Mouse (Mus musculus) midbrain, embryonic 14.5 days (tissue): ENCODE data around the gene Pnpla7. TPM values are rescaled to one million over a fixed set of nuclear protein-coding genes. Genes with fewer than 3 reads are reported as not detected.

Source experiments
- ATAC-seq: fragments of 200-750 bp; cut with Nextera tagmentation; 2 replicates; pipeline ENCODE4 v1.8.0; 2017; ENCODE audit warnings: moderate number of reproducible peaks, moderate library complexity; ENCODE audit not compliant: low FRiP score, low TSS enrichment
- DNase-seq: peaks from one replicate; pipeline ENCODE4 v3.0.0-alpha.2; 2015
- H3K27ac ChIP-seq: fragments of 300-500 bp; sonication (generic); replicated peaks from 2 replicates; pipeline ENCODE4 v1.5.1; 2014; ENCODE audit warnings: mild to moderate bottlenecking, low read depth, low read length, moderate library complexity
- H3K27me3 ChIP-seq: fragments of 300-500 bp; sonication (generic); 2 replicates; pipeline ENCODE4 v1.6.1; 2014; ENCODE audit warnings: low read length, control low read depth, mixed read lengths; ENCODE audit not compliant: control insufficient read depth, insufficient read depth
- H3K36me3 ChIP-seq: fragments of 300-500 bp; sonication (generic); 2 replicates; pipeline ENCODE4 v1.6.1; 2014; ENCODE audit warnings: low read length, control low read depth; ENCODE audit not compliant: control insufficient read depth, insufficient read depth
- H3K4me1 ChIP-seq: fragments of 300-500 bp; sonication (generic); 2 replicates; pipeline ENCODE4 v1.6.1; 2014; ENCODE audit warnings: mild to moderate bottlenecking, antibody characterized with exemption, low read length, control low read depth; ENCODE audit not compliant: control insufficient read depth, insufficient read depth
- H3K4me2 ChIP-seq: fragments of 300-500 bp; sonication (generic); 2 replicates; pipeline ENCODE4 v1.6.1; 2014; ENCODE audit warnings: mild to moderate bottlenecking, low read length, moderate library complexity
- H3K4me3 ChIP-seq: fragments of 300-500 bp; sonication (generic); replicated peaks from 2 replicates; pipeline ENCODE4 v1.5.1; 2014; ENCODE audit warnings: low read depth, low read length
- H3K9ac ChIP-seq: fragments of 300-500 bp; sonication (generic); replicated peaks from 2 replicates; pipeline ENCODE4 v1.6.1; 2014; ENCODE audit warnings: mild to moderate bottlenecking, low read length, moderate library complexity
- H3K9me3 ChIP-seq: fragments of 300-500 bp; sonication (generic); 2 replicates; pipeline ENCODE4 v1.6.1; 2016; ENCODE audit warnings: low read length, control low read depth, mixed read lengths; ENCODE audit not compliant: control insufficient read depth
- WGBS: fragments of 180-500 bp; shearing (Covaris S2); extraction: QIAGEN DNeasy Blood & Tissue Kit; methylation state at CpG from one replicate; pipeline ENCODE4 v1.1.7; 2014; 5-methylcytosine and 5-hydroxymethylcytosine counted together
- polyA plus RNA-seq: library from polyadenylated mRNA; unstranded; fragments of >200 nt; fragmentation: Nextera tagmentation; extraction: Ambion mirVana; gene quantifications from 2 replicates; pipeline ENCODE4 v1.2.1, GENCODE M21; 2014

Pnpla7 gene
- polyA plus RNA-seq: 2.3 and 4.4 TPM in 2 replicates

DNA sequence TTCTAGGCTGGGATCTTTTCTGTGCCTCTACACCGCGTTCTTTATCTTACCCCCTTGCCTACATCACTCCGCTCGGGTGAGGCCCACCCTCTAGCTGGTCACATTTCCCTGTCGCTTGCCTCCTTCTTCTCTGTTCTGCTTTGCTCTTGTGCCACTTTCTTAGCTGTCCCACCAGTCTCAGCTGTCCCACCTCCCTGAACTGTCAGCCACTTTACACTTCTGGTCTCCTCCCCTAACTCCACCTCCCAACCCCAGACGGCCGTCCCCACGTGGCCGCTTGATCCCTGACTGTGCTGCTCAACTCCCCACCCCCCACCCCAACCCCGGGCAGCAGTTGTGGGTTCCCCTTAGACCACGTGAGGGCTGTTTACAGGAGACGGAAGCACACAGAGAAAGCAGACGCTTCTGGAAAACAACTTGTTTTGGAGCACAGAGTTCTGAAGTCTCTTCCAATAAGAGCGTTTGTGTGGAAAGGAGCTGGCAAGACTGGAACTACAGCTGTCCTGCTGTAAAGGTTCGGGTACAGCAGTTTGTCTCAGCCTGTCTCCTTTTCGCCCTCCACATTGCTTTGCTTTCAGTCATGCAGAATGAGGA, at the start of gene Pnpla7:
TSS of gene Pnpla7 (plus strand) at position 330 of the 594 bp plus-strand sequence.
- peak within 1 kb of the TSS; percentile 63 for H3K4me3 ChIP-seq
- 1% methylated on average over 16 of the region's 16 CpGs for WGBS
- DNase-seq: peak; percentile 62
- H3K4me1 ChIP-seq: peaks cover 20% of the 10 kb centered on the region
- peak; percentile 28 for ATAC-seq
- H3K9me3 ChIP-seq: no peaks in the 10 kb centered on the region
- H3K27me3 ChIP-seq: no peaks in the 10 kb centered on the region
- H3K36me3 ChIP-seq: peaks cover 26% of the 10 kb centered on the region
- peak within 1 kb of the TSS; percentile 84 for H3K9ac ChIP-seq
- peak within 1 kb of the TSS; percentile 88 for H3K27ac ChIP-seq
- peak within 1 kb of the TSS; percentile 64 for H3K4me2 ChIP-seq

DNA sequence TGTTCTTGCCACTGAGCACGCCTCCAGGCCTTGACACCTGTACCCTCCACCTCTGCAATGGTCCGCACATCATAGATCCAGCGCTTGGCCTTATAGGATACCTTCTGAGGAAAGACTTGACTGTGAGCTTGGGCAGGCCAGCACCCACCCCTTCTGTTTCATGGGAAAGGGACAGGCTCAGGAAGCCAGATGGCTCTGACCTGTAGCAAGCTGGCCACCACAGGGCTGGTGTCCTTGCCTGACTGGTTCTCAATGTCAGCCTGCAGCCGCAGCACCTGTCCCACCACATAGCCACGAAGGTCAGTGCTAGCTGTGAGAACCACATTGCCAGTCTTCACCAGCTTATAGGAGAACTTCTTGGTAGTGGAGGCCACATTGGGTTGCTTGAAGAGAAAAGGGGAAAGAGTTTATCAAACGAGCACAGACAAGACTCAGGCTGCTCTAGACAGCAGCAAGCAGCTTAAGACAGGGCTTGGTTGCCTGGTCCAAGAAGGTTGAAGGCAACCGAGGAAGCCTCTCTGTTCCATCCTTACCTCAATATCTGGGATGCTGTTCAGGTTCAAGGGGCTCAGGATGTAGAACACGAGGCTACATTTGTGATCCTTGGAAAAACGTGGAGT, 49.4 kb upstream of the Pnpla7 start:
- DNase-seq: no peak
- Histone ChIP-seq H3K4me3 (no peak overlapping the region), H3K9me3 (no peaks in the 10 kb centered on the region), H3K4me1 (no peaks in the 10 kb centered on the region), H3K36me3 (0 out of 2 replicates have a peak, but pooled peaks cover 3% of the 10 kb centered on the region), H3K27me3 (no peaks in the 10 kb centered on the region), H3K9ac (no peak overlapping the region), H3K4me2 (no peak overlapping the region), H3K27ac (no peak overlapping the region)
- no peak for ATAC-seq
- WGBS: 87% methylated on average over 9 of the region's 9 CpGs

- no peak overlapping the region for H3K27ac ChIP-seq
- 76% methylated on average over 7 of the region's 7 CpGs for WGBS
- no peak overlapping the region for H3K4me3 ChIP-seq
- no peaks in the 10 kb centered on the region for H3K4me1 ChIP-seq
- no peaks in the 10 kb centered on the region for H3K9me3 ChIP-seq
- ATAC-seq (no peak), DNase-seq (no peak)
- H3K27me3 ChIP-seq: no peaks in the 10 kb centered on the region
- no peak overlapping the region for H3K9ac ChIP-seq
- 0 out of 2 replicates have a peak, but pooled peaks cover 3% of the 10 kb centered on the region for H3K36me3 ChIP-seq
- H3K4me2 ChIP-seq: no peak overlapping the region
These were observed 48.9 kb upstream of the Pnpla7 start for GRCm38 (mm10) chr2:24926965-24927358.

GRCm38 (mm10) chr2:24927810-24928479, 47.9 kb upstream of the Pnpla7 start:
- no peak overlapping the region for H3K9ac ChIP-seq
- DNase-seq: no peak
- 0 out of 2 replicates have a peak, but pooled peaks cover 3% of the 10 kb centered on the region for H3K36me3 ChIP-seq
- H3K9me3 ChIP-seq: no peaks in the 10 kb centered on the region
- no peak overlapping the region for H3K27ac ChIP-seq
- no peaks in the 10 kb centered on the region for H3K4me1 ChIP-seq
- no peaks in the 10 kb centered on the region for H3K27me3 ChIP-seq
- no peak overlapping the region for H3K4me2 ChIP-seq
- no peak overlapping the region for H3K4me3 ChIP-seq
- 79% methylated on average over 4 of the region's 4 CpGs for WGBS
- no peak for ATAC-seq

GRCm38 (mm10) chr2:24929119-24929518, 46.7 kb upstream of the Pnpla7 start:
- Histone ChIP-seq H3K36me3 (0 out of 2 replicates have a peak, but pooled peaks cover 3% of the 10 kb centered on the region), H3K9ac (no peak overlapping the region), H3K4me2 (no peak overlapping the region), H3K4me1 (peaks cover 6% of the 10 kb centered on the region), H3K4me3 (no peak overlapping the region), H3K9me3 (no peaks in the 10 kb centered on the region), H3K27ac (no peak overlapping the region), H3K27me3 (0 out of 2 replicates have a peak, but pooled peaks cover 1% of the 10 kb centered on the region)
- 58% methylated on average over 2 of the region's 2 CpGs for WGBS
- no peak for ATAC-seq
- no peak for DNase-seq

GRCm38 (mm10) chr2:24929593-24929992, 46.2 kb upstream of the Pnpla7 start:
- Histone ChIP-seq H3K27ac (no peak overlapping the region), H3K4me2 (no peak overlapping the region), H3K9ac (no peak overlapping the region), H3K4me3 (no peak overlapping the region), H3K9me3 (no peaks in the 10 kb centered on the region), H3K4me1 (peaks cover 11% of the 10 kb centered on the region), H3K36me3 (0 out of 2 replicates have a peak, but pooled peaks cover 3% of the 10 kb centered on the region), H3K27me3 (0 out of 2 replicates have a peak, but pooled peaks cover 3% of the 10 kb centered on the region)
- ATAC-seq (no peak), DNase-seq (no peak)
- whole genome bisulfite sequencing: 87% methylated on average over 5 of the region's 5 CpGs

DNA sequence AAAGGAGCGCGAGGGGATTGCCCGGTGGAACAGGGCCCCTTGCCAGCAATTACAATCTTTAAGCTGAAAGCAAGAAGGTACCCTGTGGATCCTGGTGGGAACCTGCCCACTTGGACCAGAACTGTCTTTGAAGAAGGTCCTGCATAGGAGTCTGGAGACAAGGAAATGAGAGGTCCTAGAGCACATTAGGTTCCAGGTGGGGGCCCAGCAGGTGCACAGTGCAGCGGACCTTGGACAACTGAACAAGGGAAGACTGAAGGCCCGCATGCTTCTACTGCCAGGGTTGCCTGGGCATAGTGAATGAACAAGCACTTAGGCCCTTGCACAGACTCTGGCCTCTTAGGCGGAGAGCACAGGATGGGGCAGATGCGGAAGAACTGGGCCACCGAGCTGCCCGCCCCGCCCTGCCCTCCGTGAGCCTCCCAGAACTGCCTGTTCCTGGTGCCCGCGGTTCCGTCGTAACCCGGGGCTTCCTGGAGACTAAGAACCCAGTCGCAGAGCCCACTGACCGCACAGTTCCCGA, 41.3 kb upstream of the Pnpla7 start:
- H3K4me3 ChIP-seq: peak overlapping the region; percentile 56
- peaks cover 15% of the 10 kb centered on the region for H3K4me1 ChIP-seq
- H3K9me3 ChIP-seq: no peaks in the 10 kb centered on the region
- H3K4me2 ChIP-seq: peak overlapping the region; percentile 90
- peak overlapping the region; percentile 62 for H3K9ac ChIP-seq
- 0 out of 2 replicates have a peak, but pooled peaks cover 7% of the 10 kb centered on the region for H3K27me3 ChIP-seq
- 0 out of 2 replicates have a peak overlapping the region, but pooled peaks have one; percentile 45 for H3K27ac ChIP-seq
- WGBS: 3% methylated on average over 19 of the region's 19 CpGs
- DNase-seq: peak; percentile 23
- peak; percentile 62 for ATAC-seq
- H3K36me3 ChIP-seq: no peaks in the 10 kb centered on the region

DNA sequence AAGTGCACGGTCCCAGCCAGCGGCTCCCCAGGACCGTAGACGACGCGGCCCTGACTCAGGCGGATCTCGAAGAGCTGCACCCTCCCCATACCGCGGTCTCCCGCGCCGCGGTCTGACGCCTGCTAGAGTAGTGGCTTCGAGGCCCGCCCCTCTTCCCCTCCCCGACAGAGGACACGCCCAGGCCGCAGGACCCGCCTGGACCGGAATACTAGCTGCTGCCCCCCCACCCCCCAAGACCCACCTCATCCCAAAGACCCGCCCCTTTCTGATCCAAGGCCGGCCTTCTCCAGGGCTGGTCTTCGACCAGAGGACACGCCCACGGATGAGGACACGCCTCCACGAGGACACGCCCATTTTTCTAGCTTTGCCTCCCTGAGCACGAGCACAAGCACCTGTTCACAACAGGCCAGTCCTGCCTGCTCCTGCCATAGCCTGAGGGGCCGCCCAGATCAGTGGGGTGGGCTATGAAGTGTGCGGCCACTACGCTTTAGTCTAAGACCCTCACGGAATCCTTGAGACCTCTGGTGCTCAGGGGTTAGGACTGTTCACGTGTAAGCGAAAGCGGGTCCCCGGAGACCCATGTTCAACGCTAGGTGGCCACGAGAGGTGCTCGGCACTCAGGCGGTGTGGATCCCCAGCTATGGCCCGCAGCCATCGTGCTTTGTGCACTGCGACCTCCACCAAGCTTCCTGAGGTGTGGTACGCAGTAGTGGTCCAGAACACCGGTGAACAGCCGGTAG, 40.6 kb upstream of the Pnpla7 start, which contains the start of gene Arrdc1:
TSS of gene Arrdc1 (minus strand) at position 196 of the 740 bp plus-strand sequence.
- WGBS: under 1% methylated on average over 49 of the region's 49 CpGs
- no peaks in the 10 kb centered on the region for H3K9me3 ChIP-seq
- peak within 1 kb of the TSS; percentile 90 for H3K4me2 ChIP-seq
- H3K36me3 ChIP-seq: no peaks in the 10 kb centered on the region
- peak within 1 kb of the TSS; percentile 56 for H3K4me3 ChIP-seq
- 0 out of 2 replicates have a peak within 1 kb of the TSS, but pooled peaks have one; percentile 45 for H3K27ac ChIP-seq
- peak; percentile 90 for ATAC-seq
- H3K27me3 ChIP-seq: 0 out of 2 replicates have a peak, but pooled peaks cover 7% of the 10 kb centered on the region
- DNase-seq: peak; percentile 87
- H3K4me1 ChIP-seq: peaks cover 15% of the 10 kb centered on the region
- H3K9ac ChIP-seq: peak within 1 kb of the TSS; percentile 62
